Mouse (Mus musculus): ENCODE measurements around the gene Hormad1.
"Not testable (repeated sequence)": the region's sequence is repeated elsewhere in the genome, so short reads cannot be mapped to it uniquely, and the experiment has no call there.

Hormad1 gene

DNA sequence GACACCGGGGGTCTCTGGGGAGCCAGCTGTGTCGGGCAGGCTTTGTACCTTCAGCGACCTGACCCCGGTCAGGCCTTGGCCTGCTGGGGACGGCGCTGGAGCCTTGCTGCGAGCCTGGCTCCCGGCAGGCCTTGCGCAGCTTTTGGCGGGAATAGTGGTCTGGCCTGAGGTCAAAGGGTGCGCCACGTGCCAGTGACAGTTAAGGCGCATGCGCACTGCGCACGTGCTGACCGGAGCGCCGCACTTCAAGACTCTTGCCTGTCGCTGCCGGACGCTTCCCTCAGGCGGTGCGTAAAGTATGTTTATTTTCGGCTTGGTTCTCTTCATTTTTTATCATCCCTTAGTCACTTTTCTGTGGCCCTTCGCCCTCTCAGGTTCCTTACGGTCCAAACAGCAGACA, at the start of gene Hormad1:
Hormad1 (plus strand) TSS at position 241 of the 400 bp plus-strand sequence.
- DNase-seq (ENCODE audit: inconsistent ontology term): no peak

GRCm38 (mm10) chr3:95511611-95512180, 47.8 kb upstream of the Hormad1 start:
- DNase-seq (ENCODE audit: inconsistent ontology term): no peak

GRCm38 (mm10) chr3:95516614-95517041, 42.8 kb upstream of the Hormad1 start:
- DNase-seq (ENCODE audit: inconsistent ontology term): no peak

- peak; percentile 75 for DNase-seq (ENCODE audit: inconsistent ontology term)
These were observed 42.0 kb upstream of the Hormad1 start for GRCm38 (mm10) chr3:95517493-95517898.

DNA sequence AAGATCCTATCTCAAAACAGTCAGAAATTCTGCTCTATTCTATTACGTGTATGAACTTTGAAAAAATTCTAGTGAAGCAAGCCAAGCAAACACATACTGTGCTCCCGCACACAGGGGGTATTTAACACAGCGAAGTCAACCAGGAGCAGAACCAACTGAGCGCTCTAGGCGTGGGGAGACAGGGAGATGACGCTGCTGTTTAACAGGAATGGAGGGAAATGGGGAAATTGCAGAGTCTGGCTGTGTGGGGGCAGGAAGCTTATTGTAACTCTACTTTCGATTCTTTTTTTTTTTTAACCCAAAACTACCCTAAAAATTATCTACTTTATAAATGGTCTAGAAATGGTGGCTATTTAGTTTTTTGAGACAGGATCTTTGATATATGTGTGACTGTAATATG, 40.6 kb upstream of the Hormad1 start:
- DNase-seq (ENCODE audit: inconsistent ontology term): no peak

DNA sequence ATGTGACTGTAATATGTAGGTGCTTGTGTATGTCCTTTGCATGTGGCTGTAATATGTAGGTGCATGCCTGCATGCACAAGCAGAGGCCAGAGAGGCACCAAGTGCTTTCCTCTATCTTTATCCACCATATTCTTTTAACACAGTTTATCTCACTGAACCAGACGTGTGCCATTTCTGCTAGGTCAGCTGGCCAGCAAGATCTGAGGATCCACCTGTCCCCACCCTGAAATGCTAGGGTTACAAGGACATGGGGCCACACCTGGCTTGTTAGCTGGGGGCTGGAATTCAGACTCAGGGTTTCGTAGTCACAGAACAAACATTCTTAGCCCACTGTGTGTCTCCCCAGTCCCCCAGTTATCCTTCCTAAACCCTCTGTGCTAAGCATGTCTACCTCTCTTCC, 40.2 kb upstream of the Hormad1 start:
- DNase-seq (ENCODE audit: inconsistent ontology term): no peak

DNA sequence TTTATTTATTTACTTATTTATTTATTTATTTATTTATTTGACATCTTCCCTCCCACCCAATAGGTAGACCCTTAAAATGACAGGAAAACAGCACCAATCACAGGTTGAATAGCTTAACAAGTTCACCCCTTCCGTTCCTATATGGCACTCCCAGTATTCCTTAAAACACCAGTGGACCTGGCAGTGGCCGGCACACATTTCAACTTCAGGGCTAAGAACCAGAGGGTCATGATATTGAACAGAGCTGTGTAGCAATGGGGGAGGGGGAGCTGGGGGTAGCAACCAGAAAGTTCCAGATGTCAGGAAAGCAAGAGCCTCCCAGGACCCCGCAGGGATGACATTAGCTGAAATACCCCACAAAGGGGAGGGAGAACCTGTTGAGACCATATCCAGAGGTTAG, 39.4 kb upstream of the Hormad1 start:
- no peak for DNase-seq (ENCODE audit: inconsistent ontology term)

DNA sequence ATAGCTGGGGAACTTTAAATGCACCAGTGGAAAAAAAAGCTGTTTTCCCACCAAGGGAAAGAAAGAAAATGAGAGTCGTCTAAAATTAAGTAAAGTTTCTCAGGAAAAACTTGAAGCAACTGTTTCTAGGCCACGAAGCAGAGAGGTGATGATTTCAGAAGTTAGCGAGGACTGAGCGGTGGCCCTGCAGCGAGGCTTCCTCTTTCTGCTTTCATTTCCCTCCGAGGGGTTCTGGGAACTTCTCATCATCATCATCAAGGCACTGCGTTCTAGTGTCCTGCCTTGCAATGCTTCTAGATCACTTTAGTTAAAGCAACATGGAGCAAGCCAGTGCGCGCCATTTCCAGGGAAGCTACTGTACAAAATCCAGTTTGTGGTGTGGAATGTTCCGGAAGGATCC, 38.3 kb upstream of the Hormad1 start:
- DNase-seq (ENCODE audit: inconsistent ontology term): no peak

DNA sequence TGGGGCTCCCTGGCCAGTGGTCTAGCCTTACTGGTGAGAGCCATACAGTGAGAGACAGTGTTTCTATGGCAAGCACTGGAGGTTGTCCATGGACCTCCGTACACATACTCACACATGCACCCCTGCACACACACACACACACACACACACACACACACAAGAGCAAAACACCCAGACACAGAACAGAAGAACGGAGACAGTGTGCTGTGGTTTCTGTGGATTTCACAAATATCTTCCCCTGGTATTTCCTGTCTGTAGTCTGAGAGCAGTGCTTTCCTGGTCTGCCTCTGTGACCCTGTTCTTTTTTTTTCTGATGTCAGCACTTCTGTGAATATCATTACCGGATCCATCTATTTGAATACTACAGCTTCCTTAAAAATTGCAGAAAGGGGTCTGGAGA, 35.8 kb upstream of the Hormad1 start:
- DNase-seq (ENCODE audit: inconsistent ontology term): peak; percentile 43

DNA sequence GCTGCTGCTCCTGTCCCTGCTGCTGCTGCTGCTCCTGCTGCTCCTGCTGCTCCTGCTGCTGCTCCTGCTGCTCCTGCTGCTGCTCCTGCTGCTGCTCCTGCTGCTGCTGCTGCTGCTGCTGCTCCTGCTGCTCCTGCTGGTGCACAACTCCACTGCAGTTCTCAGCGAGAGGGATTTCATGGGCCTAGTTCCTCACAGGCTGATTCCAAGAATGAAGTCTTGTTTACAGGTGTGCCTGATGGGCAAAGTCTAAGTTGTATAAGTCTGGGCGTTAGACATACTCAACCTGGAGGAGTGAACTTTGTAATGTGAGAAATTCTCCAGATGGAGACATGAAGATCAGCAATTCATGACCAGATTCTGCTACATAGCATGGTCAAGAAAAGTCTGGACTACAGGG, 34.8 kb upstream of the Hormad1 start:
- DNase-seq (ENCODE audit: inconsistent ontology term): no peak

DNA sequence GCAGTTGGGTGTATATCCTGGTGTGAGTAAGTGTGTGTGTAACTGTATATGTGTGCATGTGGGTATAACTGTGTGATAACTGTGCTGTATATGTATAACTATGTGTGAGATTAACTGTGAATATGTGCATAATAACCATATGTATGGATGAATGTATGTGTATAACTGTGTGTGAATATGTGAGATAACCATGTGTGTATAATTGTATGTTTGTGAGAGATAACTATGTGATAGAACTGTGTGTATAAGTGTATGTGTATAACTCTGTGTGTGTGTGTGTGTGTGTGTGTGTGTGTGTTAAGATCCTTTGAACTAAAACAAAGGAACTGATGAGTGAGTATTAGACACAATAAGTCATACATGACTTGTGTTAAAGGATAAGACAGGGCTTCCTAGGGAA, 33.4 kb upstream of the Hormad1 start:
- DNase-seq (ENCODE audit: inconsistent ontology term): no peak

- no peak for DNase-seq (ENCODE audit: inconsistent ontology term)
These were observed 32.8 kb upstream of the Hormad1 start, which contains the start of gene Ctss for GRCm38 (mm10) chr3:95526622-95527211. Gene Ctss (plus strand): TSS chr3:95526786.

DNA sequence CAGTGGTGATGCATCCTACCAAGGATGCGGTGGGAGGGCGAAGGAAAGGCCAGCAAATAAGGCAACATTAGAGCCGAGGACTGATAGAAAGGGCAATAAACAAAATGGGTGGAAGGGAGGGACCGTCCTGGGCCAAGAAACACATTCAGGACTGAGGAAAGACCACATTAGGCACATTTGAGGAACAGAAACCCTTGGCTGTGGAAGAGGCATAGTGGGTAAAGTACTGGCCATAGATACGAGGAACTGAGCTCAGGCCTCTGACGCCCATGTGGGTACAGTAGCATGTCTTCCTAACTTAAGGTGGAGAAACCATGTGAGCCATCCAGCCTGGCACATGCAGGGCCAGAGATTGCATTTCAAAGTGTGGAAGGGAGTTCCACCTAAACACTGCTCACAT, 29.7 kb upstream of the Hormad1 start:
- DNase-seq (ENCODE audit: inconsistent ontology term): no peak

- no peak for DNase-seq (ENCODE audit: inconsistent ontology term)
These were observed 28.5 kb upstream of the Hormad1 start for GRCm38 (mm10) chr3:95531025-95531424.

GRCm38 (mm10) chr3:95533364-95533763, 26.1 kb upstream of the Hormad1 start:
- DNase-seq (ENCODE audit: inconsistent ontology term): no peak

- DNase-seq (ENCODE audit: inconsistent ontology term): no peak
These were observed 24.6 kb upstream of the Hormad1 start for GRCm38 (mm10) chr3:95534927-95535326.

- DNase-seq (ENCODE audit: inconsistent ontology term): no peak
These were observed 20.5 kb upstream of the Hormad1 start for GRCm38 (mm10) chr3:95538936-95539335.

DNA sequence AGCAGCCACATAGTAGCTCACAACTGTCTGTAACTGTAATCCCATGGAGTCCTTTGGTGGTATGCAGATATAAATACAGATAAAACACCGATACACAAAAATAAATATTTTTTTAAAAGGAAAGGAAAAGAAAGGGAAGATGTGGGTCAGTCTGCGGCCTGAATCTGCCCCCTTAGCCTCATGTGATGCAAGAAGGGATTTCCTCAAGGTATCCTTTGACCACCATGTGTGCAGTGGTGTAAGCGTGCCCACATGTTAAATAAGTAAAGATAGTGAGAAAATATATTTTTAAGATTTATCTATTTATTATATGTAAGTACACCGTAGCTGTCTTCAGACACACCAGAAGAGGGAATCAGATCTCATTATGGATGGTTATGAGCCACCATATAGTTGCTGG, 19.6 kb upstream of the Hormad1 start:
- DNase-seq (ENCODE audit: inconsistent ontology term): no peak

- DNase-seq (ENCODE audit: inconsistent ontology term): not testable (repeated sequence)
These were observed 18.3 kb upstream of the Hormad1 start for GRCm38 (mm10) chr3:95541186-95541585.

- no peak for DNase-seq (ENCODE audit: inconsistent ontology term)
These were observed 17.3 kb upstream of the Hormad1 start for GRCm38 (mm10) chr3:95542171-95542570.

DNA sequence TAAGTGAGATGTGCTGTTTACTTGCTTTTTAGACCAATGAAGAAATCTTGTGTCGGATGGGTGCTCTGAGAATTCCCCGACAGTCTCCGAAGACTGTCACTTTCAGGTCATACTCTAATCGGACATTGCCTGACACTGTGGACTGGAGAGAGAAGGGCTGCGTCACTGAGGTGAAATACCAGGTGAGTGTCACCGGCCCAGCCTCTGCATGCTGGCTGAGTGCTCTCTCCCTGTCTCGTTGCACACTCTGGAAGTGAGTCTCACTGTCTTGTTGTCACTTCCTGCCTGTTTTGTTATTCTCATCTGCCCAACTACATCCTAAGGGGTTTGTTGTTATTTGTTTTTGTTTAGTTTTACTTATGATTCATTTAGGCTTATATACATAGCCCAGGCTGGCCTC, 16.5 kb upstream of the Hormad1 start:
- DNase-seq (ENCODE audit: inconsistent ontology term): no peak

GRCm38 (mm10) chr3:95550176-95550575, 9.3 kb upstream of the Hormad1 start:
- DNase-seq (ENCODE audit: inconsistent ontology term): no peak

GRCm38 (mm10) chr3:95553986-95554385, 5.5 kb upstream of the Hormad1 start:
- DNase-seq (ENCODE audit: inconsistent ontology term): no peak

DNA sequence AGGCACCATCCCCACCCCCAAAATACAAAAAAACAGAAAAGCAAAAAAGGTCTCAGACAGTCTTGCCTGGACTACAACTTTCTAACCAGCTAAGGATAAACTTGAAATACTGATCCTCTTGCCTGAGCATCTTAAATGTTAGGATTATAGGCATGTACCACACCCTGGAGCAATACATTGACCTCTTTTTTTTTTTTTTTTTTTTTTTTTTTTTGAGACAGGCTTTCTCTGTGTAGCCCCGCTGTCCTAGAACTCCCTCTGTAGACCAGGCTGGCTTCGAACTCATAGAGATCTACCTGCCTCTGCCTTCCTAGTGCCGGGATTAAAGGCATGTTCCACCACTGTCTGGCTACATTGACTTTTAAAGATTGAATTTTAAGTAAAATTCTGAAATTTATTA, 1.3 kb downstream of the Hormad1 start:
- no peak for DNase-seq (ENCODE audit: inconsistent ontology term)

Measured in Muller cell, postnatal 12 days (primary cell).